Mouse (Mus musculus) lung, postnatal 0 days (tissue): ENCODE measurements at regions not wholly inside any gene's neighbourhood (a gene's known extent, or its start where the extent isn't known, plus 50 kb on each side); places are given as distances from the start of the nearest gene placed in this dataset.

Experiments
- CTCF ChIP-seq: IDR thresholded peaks from 2 replicates; pipeline ENCODE4 v1.5.1; 2016; ENCODE audit warnings: antibody characterized with exemption, mild to moderate bottlenecking
- EP300 ChIP-seq: IDR thresholded peaks from 2 replicates; pipeline ENCODE4 v1.6.1; 2016; ENCODE audit warnings: antibody characterized with exemption, mild to moderate bottlenecking, control low read depth

DNA sequence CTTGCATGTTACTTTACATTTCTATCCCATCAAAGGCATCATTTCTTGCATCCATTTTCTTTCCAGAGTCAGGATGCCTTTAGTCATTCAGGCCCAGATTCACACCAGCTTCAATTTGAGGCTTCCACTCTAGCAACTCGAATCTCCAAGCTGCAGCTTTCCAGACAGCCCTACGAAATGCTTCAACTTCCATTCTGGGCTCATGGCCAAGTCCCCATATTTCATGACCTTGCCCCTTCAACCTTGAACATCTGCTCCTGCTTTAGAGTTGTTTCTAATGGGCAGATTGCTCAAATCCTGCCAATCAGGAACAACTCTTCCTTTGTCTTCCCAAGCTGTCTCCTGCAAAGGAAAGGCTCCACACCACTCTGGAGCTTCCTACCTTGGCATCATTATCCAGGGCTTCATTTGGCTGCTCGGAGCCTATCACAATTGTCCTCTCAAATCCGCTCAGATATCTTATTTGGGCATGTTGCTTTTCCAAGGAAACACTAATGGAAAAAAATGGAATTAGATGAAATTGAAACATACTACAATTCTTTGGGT lies 104.4 kb upstream of the Prr30 start:
- TF ChIP-seq CTCF (no peak), EP300 (no peak)
